Mouse (Mus musculus) layer of hippocampus, adult 8-10 months (tissue): ENCODE data around the gene Tpsg1. TPM values are rescaled to one million over a fixed set of nuclear protein-coding genes. Genes with fewer than 3 reads are reported as not detected.

Experiments
- DNase-seq, 2 experiments: peaks; one replicate each; pipeline ENCODE4 v3.0.0; 2022; ENCODE audit warnings: low spot score in 2 of 2
- total RNA-seq, 4 experiments: library from RNA; stranded (reverse); gene quantifications; 2 replicates each; pipeline ENCODE4 v1.2.4; 2022

Gene Tpsg1
- total RNA-seq, result under 1 TPM in 1 of 4 experiments, not detected in 3; 0.47 TPM

GRCm38 (mm10) chr17:25368973-25369372 is at the start of gene Tpsg1:
TSS of gene Tpsg1 (plus strand) at chr17:25369273.
- no peak for DNase-seq

GRCm38 (mm10) chr17:25320819-25321218 is 48.3 kb upstream of the Tpsg1 start:
- no peak for DNase-seq

GRCm38 (mm10) chr17:25322930-25323329 is 46.1 kb upstream of the Tpsg1 start:
- no peak for DNase-seq

- DNase-seq, result no peak
Observed at GRCm38 (mm10) chr17:25332321-25332720, 36.8 kb upstream of the Tpsg1 start.

- DNase-seq, result peak; percentile 12 to 51
Observed at GRCm38 (mm10) chr17:25333943-25334342, 35.1 kb upstream of the Tpsg1 start.

DNA sequence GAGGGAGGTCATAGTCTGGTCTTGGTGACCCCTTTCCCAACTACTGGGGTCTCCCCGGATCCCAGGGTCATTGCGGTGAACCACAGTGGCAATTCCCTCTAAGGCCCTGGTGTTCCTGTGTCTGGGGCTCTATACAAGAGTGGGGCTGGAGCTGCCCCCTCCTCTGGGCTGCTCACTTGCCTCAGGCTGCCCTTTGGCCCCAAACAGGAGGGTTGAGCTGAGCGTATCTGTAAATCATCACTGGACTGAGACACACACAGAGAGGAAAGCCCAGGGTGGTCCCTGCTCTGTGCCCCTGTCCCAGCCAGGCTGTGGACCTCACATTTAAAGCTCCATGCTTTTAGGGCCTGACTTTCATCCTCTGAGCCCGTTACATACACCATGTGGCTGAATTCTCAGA is 30.9 kb upstream of the Tpsg1 start:
- no peak for DNase-seq

GRCm38 (mm10) chr17:25340003-25340402 is 29.1 kb upstream of the Tpsg1 start:
- DNase-seq, result no peak

GRCm38 (mm10) chr17:25341490-25341889 is 27.6 kb upstream of the Tpsg1 start:
- no peak for DNase-seq

- no peak for DNase-seq
Observed at GRCm38 (mm10) chr17:25345462-25345861, 23.6 kb upstream of the Tpsg1 start, which contains the start of gene Tpsab1. TSS of gene Tpsab1 (minus strand) at chr17:25345562.

DNA sequence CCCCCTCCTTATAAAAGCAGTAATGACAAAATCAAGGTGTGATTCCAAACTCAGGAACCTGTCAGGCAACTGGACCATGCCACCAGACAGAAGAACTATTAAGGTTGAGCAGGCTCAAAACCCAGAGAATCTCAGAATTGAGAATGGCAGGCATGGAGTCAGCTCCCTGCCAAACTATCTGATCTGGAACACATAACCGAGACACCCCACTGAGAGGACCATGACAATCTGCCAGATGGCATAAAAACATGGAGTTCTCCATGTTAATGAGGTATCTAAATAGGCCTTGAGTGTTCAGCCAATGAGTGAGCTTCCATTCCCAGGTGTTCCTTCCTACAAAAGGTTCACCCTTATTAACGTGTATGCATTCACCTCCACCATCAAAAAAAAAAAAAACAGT is 7.8 kb upstream of the Tpsg1 start:
- no peak for DNase-seq

DNA sequence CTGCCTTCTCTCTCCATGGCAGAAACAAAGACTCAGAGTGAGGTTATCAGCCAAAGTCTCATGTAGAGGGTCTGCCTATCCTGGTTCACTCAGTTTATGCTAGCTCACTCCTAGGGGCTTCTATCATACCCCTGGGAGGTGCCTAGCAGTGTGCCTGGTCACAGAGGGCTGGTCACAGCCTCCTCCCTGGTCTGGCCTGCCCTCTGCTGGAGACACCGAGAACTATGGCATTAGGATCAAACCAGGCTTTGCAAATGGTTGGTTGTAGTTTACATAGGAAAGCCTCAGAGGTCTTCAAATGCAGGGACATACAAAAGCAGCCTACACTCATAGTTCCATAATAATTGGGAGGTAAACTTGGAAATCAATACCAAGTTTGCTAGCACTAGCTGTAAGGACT is 5.3 kb upstream of the Tpsg1 start:
- peak in 1 of 2 experiments; percentile 35 for DNase-seq

DNA sequence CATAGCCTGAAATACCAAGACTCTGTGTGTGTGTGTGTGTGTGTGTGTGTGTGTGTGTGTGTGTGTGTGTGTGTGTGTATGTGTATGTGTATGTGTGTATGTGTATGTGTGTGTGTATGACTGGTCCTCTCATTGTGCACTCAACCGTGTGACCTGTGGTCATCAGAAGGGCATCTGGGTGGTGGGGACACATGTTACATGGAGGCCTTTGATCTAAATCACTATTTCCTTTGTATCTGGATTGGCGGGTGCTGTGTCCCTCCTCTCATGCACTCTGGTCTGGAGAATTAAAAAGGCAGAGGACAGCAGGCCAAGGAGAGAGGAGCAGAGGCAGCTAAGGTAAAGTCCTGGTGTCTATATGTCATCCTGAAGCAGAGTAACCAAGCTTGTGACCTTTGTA is 3.1 kb upstream of the Tpsg1 start, which contains the start of gene Tpsb2:
TSS of gene Tpsb2 (plus strand) at position 301 of the 400 bp plus-strand sequence.
- no peak for DNase-seq

GRCm38 (mm10) chr17:25372491-25372890 is 3.4 kb downstream of the Tpsg1 start:
- DNase-seq, result no peak

DNA sequence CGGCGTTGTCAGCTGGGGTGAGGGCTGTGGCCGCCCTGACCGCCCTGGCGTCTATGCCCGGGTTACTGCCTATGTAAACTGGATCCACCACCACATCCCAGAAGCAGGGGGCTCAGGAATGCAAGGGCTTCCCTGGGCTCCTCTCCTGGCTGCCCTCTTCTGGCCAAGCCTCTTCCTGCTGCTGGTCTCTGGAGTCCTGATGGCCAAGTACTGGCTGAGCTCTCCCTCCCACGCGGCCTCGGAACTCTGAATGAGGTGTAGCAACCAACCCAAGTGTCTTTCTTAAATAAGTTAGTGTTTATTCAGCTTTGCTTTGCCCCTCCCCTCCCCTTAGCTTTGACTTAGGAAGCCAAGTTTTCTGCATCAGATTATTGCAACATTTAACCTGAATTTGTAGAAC is 4.9 kb downstream of the Tpsg1 start:
- DNase-seq, result no peak

DNA sequence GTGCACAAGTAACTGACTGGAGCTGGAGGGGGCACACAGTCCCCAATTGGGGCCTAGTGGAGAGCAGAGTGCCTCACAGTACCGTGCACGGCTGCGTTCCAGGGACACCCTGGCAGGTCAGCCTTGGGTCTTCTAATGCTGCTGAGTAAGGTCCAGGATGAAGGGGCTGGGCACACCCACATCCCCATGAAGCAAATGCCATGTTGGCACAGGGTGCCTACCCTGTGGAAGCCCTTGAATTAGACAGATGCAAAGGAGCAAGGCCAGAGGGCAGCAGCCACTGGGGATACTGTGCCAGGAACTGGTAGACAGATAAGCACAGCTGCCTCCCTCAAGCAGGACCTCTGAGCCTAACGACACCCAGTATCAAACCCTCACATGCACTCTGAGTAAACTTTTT is 25.5 kb downstream of the Tpsg1 start:
- DNase-seq, result no peak

DNA sequence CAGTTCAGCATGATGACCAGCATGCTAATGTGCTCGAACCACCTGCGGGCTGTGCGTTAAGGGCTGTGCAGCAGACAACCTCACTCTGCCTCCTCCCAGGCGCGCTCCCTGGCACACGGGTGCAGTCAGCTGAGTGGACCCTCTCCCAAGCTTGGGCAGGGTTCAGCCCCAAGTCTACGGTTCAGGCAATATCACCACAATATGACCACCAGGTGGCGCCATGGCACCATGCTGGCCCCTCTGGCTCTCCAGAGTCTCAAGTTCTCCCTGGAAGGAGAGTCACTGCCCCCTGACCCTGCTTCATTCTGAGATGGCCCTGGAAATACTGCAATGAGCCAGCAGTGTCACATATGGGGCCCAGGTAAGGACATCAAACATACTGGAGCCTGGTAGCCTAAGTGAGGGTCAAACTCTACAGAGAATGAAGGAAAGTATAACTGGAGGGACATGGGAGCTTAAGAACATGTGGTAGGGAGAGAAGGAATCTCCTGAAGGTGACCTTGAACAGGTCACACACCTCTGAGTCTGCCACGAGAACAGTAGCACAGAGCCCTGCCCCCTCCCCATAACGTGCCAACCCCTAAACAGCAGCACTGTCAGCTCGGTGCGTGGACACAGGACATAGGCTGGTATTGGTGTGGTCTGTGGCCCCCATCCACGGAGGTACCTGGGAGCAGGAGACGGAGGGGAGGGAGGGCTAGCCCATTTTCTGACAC is 28.9 kb downstream of the Tpsg1 start:
- DNase-seq, result peak; percentile 48 to 84

DNA sequence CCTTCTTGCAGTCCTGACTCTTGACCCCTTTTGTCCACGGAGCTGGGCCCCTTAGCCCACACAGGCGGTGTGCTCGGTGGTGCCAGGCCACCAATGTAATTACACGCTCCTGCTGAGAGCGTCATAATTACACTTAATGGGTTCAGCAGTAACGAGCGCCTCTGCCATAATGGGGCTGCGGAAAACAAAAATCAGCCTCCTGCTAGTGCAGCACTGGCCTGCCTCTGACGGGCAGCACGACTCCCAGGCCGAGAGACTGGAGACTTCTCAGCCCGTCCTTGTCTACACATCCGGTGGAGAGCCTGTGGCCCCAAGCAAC is 29.4 kb downstream of the Tpsg1 start:
- DNase-seq, result no peak

DNA sequence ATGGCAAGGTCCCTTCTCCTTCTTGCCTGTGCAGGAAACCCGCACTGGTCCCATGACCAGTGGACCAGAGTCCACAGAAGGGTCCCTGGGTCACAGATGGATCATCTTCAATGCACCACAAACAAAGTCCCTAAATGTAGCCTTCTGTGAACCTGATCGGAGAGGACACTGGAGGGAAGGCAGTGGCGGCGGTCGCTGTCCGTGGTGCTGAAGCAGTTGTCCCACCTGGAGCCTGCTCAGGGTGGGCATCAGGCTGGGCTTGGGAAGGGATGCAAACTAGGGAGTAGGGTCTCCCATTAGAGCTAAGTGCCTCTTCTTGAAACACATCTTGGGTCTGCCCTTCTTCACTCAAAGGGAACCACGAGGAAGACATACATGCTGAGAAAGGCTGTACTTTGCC is 31.4 kb downstream of the Tpsg1 start:
- no peak for DNase-seq

- no peak for DNase-seq
Observed at GRCm38 (mm10) chr17:25401491-25401890, 32.4 kb downstream of the Tpsg1 start.

GRCm38 (mm10) chr17:25402224-25402623 is 33.2 kb downstream of the Tpsg1 start:
- no peak for DNase-seq

DNA sequence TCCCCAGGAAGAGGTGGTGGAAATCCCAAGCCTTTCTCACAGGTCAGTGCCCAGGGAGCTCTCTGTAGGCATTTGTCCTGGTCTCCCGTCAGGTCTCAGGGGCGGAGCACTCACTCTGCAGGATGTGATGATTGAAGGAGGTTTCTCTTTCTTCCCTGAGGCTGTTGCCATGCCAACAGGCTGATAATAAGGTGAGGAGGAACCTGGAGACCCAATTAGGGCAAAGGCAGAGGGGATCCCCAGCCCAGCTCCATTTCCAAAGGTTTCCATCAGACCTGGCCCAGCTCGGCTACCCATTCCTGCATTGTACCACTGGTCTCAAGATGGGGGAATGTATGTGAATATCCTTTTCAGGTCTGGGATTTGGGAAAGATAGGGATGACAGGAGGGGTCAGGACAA is 35.1 kb downstream of the Tpsg1 start:
- DNase-seq, result no peak

GRCm38 (mm10) chr17:25405224-25405895 is 36.3 kb downstream of the Tpsg1 start:
- no peak for DNase-seq

DNA sequence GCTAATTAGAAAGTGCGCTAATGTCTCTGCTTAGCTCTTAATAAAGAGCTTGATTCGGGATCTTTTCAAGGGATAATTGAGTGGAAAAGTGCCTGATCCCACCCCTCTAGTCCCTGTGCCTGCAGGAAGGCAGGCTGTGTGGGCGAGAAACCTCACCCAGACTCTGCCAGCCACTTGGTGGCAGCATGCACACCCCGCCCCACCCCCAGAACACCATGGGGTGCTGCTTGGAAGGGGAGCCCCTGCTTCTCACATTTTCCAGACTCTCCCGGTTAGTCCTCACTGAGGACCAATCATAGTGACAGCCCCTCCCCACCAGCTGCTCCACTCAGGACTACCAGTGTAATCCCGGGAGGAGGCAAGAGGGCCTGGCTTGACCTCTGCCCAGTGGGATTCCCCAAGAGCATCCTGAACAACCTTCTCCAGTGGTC is 37.0 kb downstream of the Tpsg1 start:
- peak in 1 of 2 experiments; percentile 52 for DNase-seq
